Mouse (Mus musculus) lung, adult 2 months (tissue): ENCODE data around the gene Tuba8. TPM values are rescaled to one million over a fixed set of nuclear protein-coding genes. Genes with fewer than 3 reads are reported as not detected.

Source experiments
- DNase-seq: peaks from one replicate; pipeline ENCODE4 v3.0.0; 2022
- H3K4me1 ChIP-seq: fragments of 200-500 bp; 2 replicates; pipeline ENCODE4 v1.6.1; 2011; ENCODE audit warnings: low read length; ENCODE audit not compliant: control insufficient read depth, insufficient read depth
- H3K4me3 ChIP-seq: fragments of 200-500 bp; replicated peaks from 2 replicates; pipeline ENCODE3; 2011; ENCODE audit warnings: low read depth, mild to moderate bottlenecking, control low read depth, low read length; ENCODE audit errors: extremely low read depth
- CTCF ChIP-seq: fragments of 200-500 bp; IDR thresholded peaks from 2 replicates; pipeline ENCODE4 v1.5.1; 2011; ENCODE audit warnings: mild to moderate bottlenecking, low read length, control low read depth; ENCODE audit not compliant: insufficient read depth
- POLR2A ChIP-seq: fragments of 200-500 bp; IDR thresholded peaks from 2 replicates; pipeline ENCODE4 v1.6.1; 2011; ENCODE audit warnings: low read depth, mild to moderate bottlenecking, control low read depth, low read length, borderline replicate concordance; ENCODE audit errors: extremely low read depth
- WGBS: fragments of 180-500 bp; shearing (Covaris S2); methylation state at CpG from one replicate; pipeline ENCODE4 v1.1.7; 2018; 5-methylcytosine and 5-hydroxymethylcytosine counted together
- polyA plus RNA-seq: library from polyadenylated mRNA; depleted of rRNA; stranded (reverse); fragments of >200 nt; gene quantifications from 2 replicates; pipeline ENCODE4 v1.2.3, GENCODE M21; 2012

The Tuba8 gene
- polyA plus RNA-seq, 1 experiment = 12.0 TPM

- 72% methylated on average over 14 of the region's 14 CpGs for WGBS
- peak; percentile 32 for DNase-seq
- no peak for TF ChIP-seq CTCF
- no peak for TF ChIP-seq POLR2A
Observed at GRCm38 (mm10) chr6:121194956-121195731, 15.4 kb upstream of the Tuba8 start.

GRCm38 (mm10) chr6:121197807-121198365 is 12.6 kb upstream of the Tuba8 start:
- Histone ChIP-seq H3K4me3 (no peak overlapping the region), H3K4me1 (no peaks in the 10 kb centered on the region)
- 76% methylated on average over 9 of the region's 9 CpGs for WGBS
- TF ChIP-seq CTCF = no peak
- no peak for TF ChIP-seq POLR2A
- no peak for DNase-seq

More at GRCm38 (mm10) chr6:121194956-121195731, 15.4 kb upstream of the Tuba8 start:
- Histone ChIP-seq H3K4me1 (no peaks in the 10 kb centered on the region; the same call in 1 of the 2 replicates), H3K4me3 (no peak overlapping the region)

GRCm38 (mm10) chr6:121200458-121200857 is 10.0 kb upstream of the Tuba8 start:
- H3K4me3 ChIP-seq = no peak overlapping the region
- TF ChIP-seq POLR2A (no peak), CTCF (no peak)
- no peaks in the 10 kb centered on the region for H3K4me1 ChIP-seq
- WGBS = 75% methylated on average over 4 of the region's 4 CpGs
- no peak for DNase-seq

GRCm38 (mm10) chr6:121202026-121202425 is 8.5 kb upstream of the Tuba8 start:
- Histone ChIP-seq H3K4me1 (no peaks in the 10 kb centered on the region), H3K4me3 (no peak overlapping the region)
- 85% methylated on average over 5 of the region's 5 CpGs for WGBS
- TF ChIP-seq CTCF (no peak), POLR2A (no peak)
- DNase-seq = no peak

- TF ChIP-seq CTCF (no peak), POLR2A (no peak)
- WGBS = 88% methylated on average over 5 of the region's 5 CpGs
- Histone ChIP-seq H3K4me3 (no peak overlapping the region), H3K4me1 (peaks cover 6% of the 10 kb centered on the region; the same call in 1 of the 2 replicates)
- DNase-seq = no peak
Observed at GRCm38 (mm10) chr6:121206481-121206880, 4.0 kb upstream of the Tuba8 start.

GRCm38 (mm10) chr6:121209584-121209983 is 912 bp upstream of the Tuba8 start:
- H3K4me1 ChIP-seq = peaks cover 8% of the 10 kb centered on the region
- peak; percentile 32 for DNase-seq
- WGBS = 56% methylated on average over 2 of the region's 2 CpGs
- H3K4me3 ChIP-seq = no peak overlapping the region
- TF ChIP-seq POLR2A (no peak), CTCF (no peak)

GRCm38 (mm10) chr6:121210926-121211289 is 412 bp downstream of the Tuba8 start:
- Histone ChIP-seq H3K4me3 (peak overlapping the region; percentile 37), H3K4me1 (peaks cover 8% of the 10 kb centered on the region)
- TF ChIP-seq POLR2A (no peak), CTCF (no peak)
- 2% methylated on average over 12 of the region's 12 CpGs for WGBS
- no peak for DNase-seq

GRCm38 (mm10) chr6:121211743-121212142 is 1.2 kb downstream of the Tuba8 start:
- Histone ChIP-seq H3K4me3 (peak overlapping the region; percentile 26), H3K4me1 (peaks cover 8% of the 10 kb centered on the region)
- TF ChIP-seq POLR2A = peak; percentile 19; the same call in 1 of the 2 replicates
- TF ChIP-seq CTCF = no peak
- WGBS = 21% methylated on average over 5 of the region's 5 CpGs
- peak; percentile 47 for DNase-seq

GRCm38 (mm10) chr6:121212988-121213387 is 2.5 kb downstream of the Tuba8 start:
- Histone ChIP-seq H3K4me3 (no peak overlapping the region), H3K4me1 (peaks cover 8% of the 10 kb centered on the region)
- WGBS = 65% methylated on average over 4 of the region's 4 CpGs
- no peak for DNase-seq
- TF ChIP-seq CTCF (no peak), POLR2A (no peak)

- WGBS = 75% methylated on average over 5 of the region's 5 CpGs
- DNase-seq = no peak
- Histone ChIP-seq H3K4me3 (no peak overlapping the region), H3K4me1 (peaks cover 8% of the 10 kb centered on the region)
- TF ChIP-seq CTCF (no peak), POLR2A (no peak)
Observed at GRCm38 (mm10) chr6:121214221-121214620, 3.7 kb downstream of the Tuba8 start.
